Mouse (Mus musculus): ENCODE measurements around the gene Trp53tg5.

- TF ChIP-seq POLR2A (IDR thresholded peaks at IDR 0.05; ENCODE audit: control insufficient read depth, low read depth, low read length) (no peak), CTCF (IDR thresholded peaks at IDR 0.05; ENCODE audit: control insufficient read depth, insufficient read depth, insufficient replicate concordance, low read depth, low read length) (no peak)
These were observed 20.6 kb upstream of the Trp53tg5 start for GRCm38 (mm10) chr2:164494126-164494525.
